Mouse (Mus musculus): Measurements from ENCODE around the gene Ism1. TPM values are rescaled to one million over a fixed set of nuclear protein-coding genes. Genes with fewer than 3 reads are reported as not detected.

The Ism1 gene
- polyA plus RNA-seq, 2 experiments: 0.04 TPM; not detected in 1

- ATAC-seq (ENCODE audit: insufficient read depth): peak; percentile 33; the same call in 1 of the 2 replicates
- under 1% methylated on average over 52 of the region's 52 CpGs for WGBS (ENCODE audit: insufficient replicate concordance)
- H3K9ac ChIP-seq (replicated peaks): no peak overlapping the region
Measured at GRCm38 (mm10) chr2:139677065-139677762, 764 bp upstream of the Ism1 start.

GRCm38 (mm10) chr2:139678275-139679140, 530 bp downstream of the Ism1 start:
- peak overlapping the region; percentile 33 to 52 for H3K4me3 ChIP-seq (ENCODE audit: insufficient read depth in 1 of 2, low read depth in 2 of 2, low read length in 2 of 2)
- peaks cover 43% of the 10 kb centered on the region for H3K27me3 ChIP-seq (ENCODE audit: control insufficient read depth, insufficient read depth, low read length)
- WGBS (ENCODE audit: insufficient replicate concordance): 1% methylated on average over 59 of the region's 84 CpGs
- no peaks in the 10 kb centered on the region for H3K9me3 ChIP-seq (ENCODE audit: control insufficient read depth, low read length)
- H3K4me1 ChIP-seq (replicated peaks; ENCODE audit: control insufficient read depth in 2 of 2, insufficient read depth in 2 of 2, low read length in 1 of 2): no peaks in the 10 kb centered on the region
- no peak overlapping the region for H3K9ac ChIP-seq (replicated peaks)
- no peaks in the 10 kb centered on the region for H3K36me3 ChIP-seq (replicated peaks; ENCODE audit: control insufficient read depth, insufficient read depth, low read depth)
- TF ChIP-seq EP300 (IDR thresholded peaks at IDR 0.05; ENCODE audit: low read depth) (no peak), CTCF (IDR thresholded peaks at IDR 0.05; ENCODE audit: low read depth) (no peak)
- H3K27ac ChIP-seq: no peak overlapping the region
- peak overlapping the region; percentile 60 for H3K4me2 ChIP-seq (ENCODE audit: low read depth)
- no peak for DNase-seq (ENCODE audit: low read depth in 3 of 3, low spot score in 3 of 3)
- ATAC-seq (ENCODE audit: insufficient read depth): peak; percentile 45

More at GRCm38 (mm10) chr2:139677065-139677762, 764 bp upstream of the Ism1 start:
- DNase-seq (ENCODE audit: low read depth in 3 of 3, low spot score in 3 of 3): no peak
- no peak for TF ChIP-seq CTCF (IDR thresholded peaks at IDR 0.05; ENCODE audit: low read depth)
- TF ChIP-seq EP300 (IDR thresholded peaks at IDR 0.05; ENCODE audit: low read depth): no peak
- H3K36me3 ChIP-seq (replicated peaks; ENCODE audit: control insufficient read depth, insufficient read depth, low read depth): no peaks in the 10 kb centered on the region
- H3K4me1 ChIP-seq (replicated peaks; ENCODE audit: control insufficient read depth in 2 of 2, insufficient read depth in 2 of 2, low read length in 1 of 2): no peaks in the 10 kb centered on the region
- peak overlapping the region in 1 of 2 experiments; percentile 52; a peak in 2 of 4 replicates for H3K4me3 ChIP-seq (ENCODE audit: insufficient read depth in 1 of 2, low read depth in 2 of 2, low read length in 2 of 2)
- no peaks in the 10 kb centered on the region for H3K9me3 ChIP-seq (ENCODE audit: control insufficient read depth, low read length)
- H3K4me2 ChIP-seq (ENCODE audit: low read depth): peak overlapping the region; percentile 60
- peaks cover 43% of the 10 kb centered on the region for H3K27me3 ChIP-seq (ENCODE audit: control insufficient read depth, insufficient read depth, low read length)
- no peak overlapping the region for H3K27ac ChIP-seq

GRCm38 (mm10) chr2:139682540-139682939, 4.6 kb downstream of the Ism1 start:
- Histone ChIP-seq H3K9me3 (ENCODE audit: control insufficient read depth, low read length) (no peaks in the 10 kb centered on the region), H3K9ac (replicated peaks) (no peak overlapping the region), H3K4me3 (ENCODE audit: insufficient read depth in 1 of 2, low read depth in 2 of 2, low read length in 2 of 2) (no peak overlapping the region), H3K27me3 (ENCODE audit: control insufficient read depth, insufficient read depth, low read length) (peaks cover 24% of the 10 kb centered on the region), H3K36me3 (replicated peaks; ENCODE audit: control insufficient read depth, insufficient read depth, low read depth) (no peaks in the 10 kb centered on the region), H3K4me2 (ENCODE audit: low read depth) (no peak overlapping the region), H3K4me1 (replicated peaks; ENCODE audit: control insufficient read depth in 2 of 2, insufficient read depth in 2 of 2, low read length in 1 of 2) (no peaks in the 10 kb centered on the region), H3K27ac (no peak overlapping the region)
- WGBS (ENCODE audit: insufficient replicate concordance): 57% methylated on average over 3 of the region's 3 CpGs
- no peak for ATAC-seq (ENCODE audit: insufficient read depth)
- TF ChIP-seq CTCF (IDR thresholded peaks at IDR 0.05; ENCODE audit: low read depth): no peak
- no peak for TF ChIP-seq EP300 (IDR thresholded peaks at IDR 0.05; ENCODE audit: low read depth)
- DNase-seq (ENCODE audit: low read depth in 3 of 3, low spot score in 3 of 3): no peak

- DNase-seq (ENCODE audit: low read depth in 3 of 3, low spot score in 3 of 3) (no peak), ATAC-seq (ENCODE audit: insufficient read depth) (no peak)
- no peaks in the 10 kb centered on the region for H3K36me3 ChIP-seq (replicated peaks; ENCODE audit: control insufficient read depth, insufficient read depth, low read depth)
- WGBS (ENCODE audit: insufficient replicate concordance): 71% methylated on average over 1 of the region's 1 CpGs
- H3K4me3 ChIP-seq (ENCODE audit: insufficient read depth in 1 of 2, low read depth in 2 of 2, low read length in 2 of 2): no peak overlapping the region
- no peak overlapping the region for H3K9ac ChIP-seq (replicated peaks)
- no peak for TF ChIP-seq EP300 (IDR thresholded peaks at IDR 0.05; ENCODE audit: low read depth)
- no peak for TF ChIP-seq CTCF (IDR thresholded peaks at IDR 0.05; ENCODE audit: low read depth)
- H3K27me3 ChIP-seq (ENCODE audit: control insufficient read depth, insufficient read depth, low read length): no peaks in the 10 kb centered on the region
- no peak overlapping the region for H3K4me2 ChIP-seq (ENCODE audit: low read depth)
- H3K9me3 ChIP-seq (ENCODE audit: control insufficient read depth, low read length): no peaks in the 10 kb centered on the region
- no peaks in the 10 kb centered on the region for H3K4me1 ChIP-seq (replicated peaks; ENCODE audit: control insufficient read depth in 2 of 2, insufficient read depth in 2 of 2, low read length in 1 of 2)
- H3K27ac ChIP-seq: no peak overlapping the region
Measured at GRCm38 (mm10) chr2:139689442-139690003, 11.5 kb downstream of the Ism1 start.

GRCm38 (mm10) chr2:139693521-139693920, 15.5 kb downstream of the Ism1 start:
- no peaks in the 10 kb centered on the region for H3K9me3 ChIP-seq (ENCODE audit: control insufficient read depth, low read length)
- no peak overlapping the region for H3K27ac ChIP-seq
- no peak for ATAC-seq (ENCODE audit: insufficient read depth)
- no peak for DNase-seq (ENCODE audit: low read depth in 3 of 3, low spot score in 3 of 3)
- 63% methylated on average over 3 of the region's 3 CpGs for WGBS (ENCODE audit: insufficient replicate concordance)
- no peak for TF ChIP-seq CTCF (IDR thresholded peaks at IDR 0.05; ENCODE audit: low read depth)
- TF ChIP-seq EP300 (IDR thresholded peaks at IDR 0.05; ENCODE audit: low read depth): no peak
- no peak overlapping the region for H3K9ac ChIP-seq (replicated peaks)
- no peaks in the 10 kb centered on the region for H3K27me3 ChIP-seq (ENCODE audit: control insufficient read depth, insufficient read depth, low read length)
- no peaks in the 10 kb centered on the region for H3K36me3 ChIP-seq (replicated peaks; ENCODE audit: control insufficient read depth, insufficient read depth, low read depth)
- no peaks in the 10 kb centered on the region for H3K4me1 ChIP-seq (replicated peaks; ENCODE audit: control insufficient read depth in 2 of 2, insufficient read depth in 2 of 2, low read length in 1 of 2)
- no peak overlapping the region for H3K4me2 ChIP-seq (ENCODE audit: low read depth)
- H3K4me3 ChIP-seq (ENCODE audit: insufficient read depth in 1 of 2, low read depth in 2 of 2, low read length in 2 of 2): no peak overlapping the region
